Mouse (Mus musculus) cortical plate, adult 2 months (tissue): Measurements from ENCODE around the gene Zfp292.

Source experiments
- CTCF ChIP-seq: fragments of 200-500 bp; IDR thresholded peaks from 2 replicates; pipeline ENCODE4 v1.5.1; 2011; ENCODE audit warnings: mild to moderate bottlenecking, control low read depth, low read length; ENCODE audit not compliant: insufficient read depth; ENCODE audit errors: extremely low read depth
- POLR2A ChIP-seq: fragments of 200-500 bp; IDR thresholded peaks from 2 replicates; pipeline ENCODE4 v1.6.1; 2011; ENCODE audit warnings: mild to moderate bottlenecking, low read length, control low read depth; ENCODE audit not compliant: insufficient read depth; ENCODE audit errors: extremely low read depth

DNA sequence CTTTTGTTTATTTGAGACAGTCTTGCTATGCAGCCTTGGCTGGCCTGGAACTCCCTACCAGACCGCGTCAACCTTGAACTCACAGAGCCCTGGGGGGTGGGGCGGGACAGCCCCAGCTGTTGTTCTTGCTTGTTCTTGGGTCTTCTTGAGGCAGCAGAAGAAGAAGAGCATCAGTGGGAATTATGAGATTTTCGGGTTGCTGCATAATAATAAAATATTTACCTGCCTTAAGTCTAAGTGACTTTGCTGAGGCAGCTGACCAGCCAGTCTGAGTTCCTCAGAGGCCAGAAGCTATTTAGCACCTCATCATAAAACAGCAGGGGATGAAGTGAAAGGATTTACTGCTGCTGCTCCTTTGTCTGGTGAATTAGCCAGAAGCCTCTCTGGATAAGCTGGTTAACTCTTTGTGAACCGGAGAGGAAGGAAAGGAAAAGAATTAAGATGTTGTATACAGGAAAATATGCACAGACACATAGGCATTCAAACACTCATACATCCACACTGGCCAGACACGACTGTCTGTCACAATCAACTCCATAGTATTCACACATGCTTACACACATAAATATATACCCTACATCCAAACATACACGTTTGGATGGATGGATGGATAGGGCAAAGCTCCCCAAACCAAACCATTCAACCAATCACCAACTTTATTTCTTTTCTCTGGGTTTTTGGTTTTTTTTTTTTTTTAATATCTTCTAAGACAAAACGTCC lies 110.9 kb downstream of the Zfp292 start:
- TF ChIP-seq CTCF (no peak), POLR2A (no peak)
